Mouse (Mus musculus) kidney, embryonic 15.5 days (tissue): Measurements from ENCODE around the gene Mlc1. TPM values are rescaled to one million over a fixed set of nuclear protein-coding genes. Genes with fewer than 3 reads are reported as not detected.

Source experiments
- ATAC-seq: fragments of 200-750 bp; cut with Nextera tagmentation; replicated peaks from 2 replicates; pipeline ENCODE4 v1.8.0; 2017; ENCODE audit warnings: moderate TSS enrichment; ENCODE audit not compliant: low FRiP score
- H3K27ac ChIP-seq: fragments of 300-500 bp; sonication (generic); 2 replicates; pipeline ENCODE4 v1.5.1; 2015; ENCODE audit warnings: mild to moderate bottlenecking, inconsistent platforms
- H3K27me3 ChIP-seq: fragments of 300-500 bp; sonication (generic); 2 replicates; pipeline ENCODE4 v1.6.1; 2015; ENCODE audit warnings: inconsistent platforms
- H3K36me3 ChIP-seq: fragments of 300-500 bp; sonication (generic); 2 replicates; pipeline ENCODE4 v1.6.1; 2015; ENCODE audit warnings: inconsistent platforms
- H3K4me1 ChIP-seq: fragments of 300-500 bp; sonication (generic); 2 replicates; pipeline ENCODE4 v1.6.1; 2015; ENCODE audit warnings: inconsistent platforms
- H3K4me2 ChIP-seq: fragments of 300-500 bp; sonication (generic); 2 replicates; pipeline ENCODE4 v1.6.1; 2015; ENCODE audit warnings: moderate library complexity, mild to moderate bottlenecking, inconsistent platforms
- H3K4me3 ChIP-seq: fragments of 300-500 bp; sonication (generic); replicated peaks from 2 replicates; pipeline ENCODE4 v1.5.1; 2015; ENCODE audit warnings: mild to moderate bottlenecking, inconsistent platforms
- H3K9ac ChIP-seq: fragments of 300-500 bp; sonication (generic); 2 replicates; pipeline ENCODE4 v1.6.1; 2015; ENCODE audit warnings: mild to moderate bottlenecking, inconsistent platforms
- H3K9me3 ChIP-seq: fragments of 300-500 bp; sonication (generic); replicated peaks from 2 replicates; pipeline ENCODE4 v1.6.1; 2016; ENCODE audit warnings: inconsistent platforms
- WGBS: fragments of 180-500 bp; shearing (Covaris S2); methylation state at CpG from one replicate; pipeline ENCODE4 v1.1.7; 2015; ENCODE audit warnings: mixed read lengths; 5-methylcytosine and 5-hydroxymethylcytosine counted together
- polyA plus RNA-seq: library from polyadenylated mRNA; unstranded; fragments of >200 nt; fragmentation: Nextera tagmentation; extraction: Ambion mirVana; gene quantifications from 2 replicates; pipeline ENCODE4 v1.2.1, GENCODE M21; 2015

The Mlc1 gene
- polyA plus RNA-seq, 1 experiment from 2014 or later = not detected

- no peak overlapping the region for H3K27ac ChIP-seq
These were observed 285 bp upstream of the Mlc1 start for GRCm38 (mm10) chr15:88979138-88979446.

GRCm38 (mm10) chr15:88972300-88972699 lies 6.5 kb downstream of the Mlc1 start:
- Histone ChIP-seq H3K4me1 (no peaks in the 10 kb centered on the region), H3K4me2 (no peak overlapping the region), H3K27ac (no peak overlapping the region), H3K9me3 (no peaks in the 10 kb centered on the region), H3K27me3 (no peaks in the 10 kb centered on the region), H3K9ac (no peak overlapping the region), H3K4me3 (no peak overlapping the region), H3K36me3 (no peaks in the 10 kb centered on the region)
- 88% methylated on average over 4 of the region's 4 CpGs for WGBS
- ATAC-seq = no peak

More at GRCm38 (mm10) chr15:88979138-88979446, 285 bp upstream of the Mlc1 start:
- Histone ChIP-seq H3K9ac (no peak overlapping the region), H3K36me3 (no peaks in the 10 kb centered on the region), H3K9me3 (no peaks in the 10 kb centered on the region), H3K27me3 (no peaks in the 10 kb centered on the region), H3K4me1 (no peaks in the 10 kb centered on the region), H3K4me3 (no peak overlapping the region), H3K4me2 (no peak overlapping the region)
- 72% methylated on average over 3 of the region's 3 CpGs for WGBS
- no peak for ATAC-seq

GRCm38 (mm10) chr15:88964070-88964578 lies 14.7 kb downstream of the Mlc1 start:
- no peaks in the 10 kb centered on the region for H3K36me3 ChIP-seq
- no peak overlapping the region for H3K4me2 ChIP-seq
- no peak overlapping the region for H3K27ac ChIP-seq
- no peak overlapping the region for H3K9ac ChIP-seq
- no peak overlapping the region for H3K4me3 ChIP-seq
- WGBS = 91% methylated on average over 2 of the region's 2 CpGs
- peaks cover 5% of the 10 kb centered on the region for H3K27me3 ChIP-seq
- no peaks in the 10 kb centered on the region for H3K9me3 ChIP-seq
- ATAC-seq = no peak
- no peaks in the 10 kb centered on the region for H3K4me1 ChIP-seq

- Histone ChIP-seq H3K27ac (no peak overlapping the region), H3K4me2 (no peak overlapping the region), H3K27me3 (peaks cover 43% of the 10 kb centered on the region), H3K4me1 (peaks cover 13% of the 10 kb centered on the region), H3K9me3 (no peaks in the 10 kb centered on the region), H3K36me3 (no peaks in the 10 kb centered on the region), H3K4me3 (no peak overlapping the region), H3K9ac (no peak overlapping the region)
- 82% methylated on average over 4 of the region's 4 CpGs for WGBS
- ATAC-seq = no peak
These were observed 21.3 kb downstream of the Mlc1 start for GRCm38 (mm10) chr15:88957522-88957921.

GRCm38 (mm10) chr15:88955342-88955741 lies 23.5 kb downstream of the Mlc1 start:
- H3K27ac ChIP-seq = no peak overlapping the region
- 83% methylated on average over 6 of the region's 6 CpGs for whole genome bisulfite sequencing
- no peak overlapping the region for H3K9ac ChIP-seq
- no peak for ATAC-seq
- H3K36me3 ChIP-seq = no peaks in the 10 kb centered on the region
- H3K9me3 ChIP-seq = no peaks in the 10 kb centered on the region
- peaks cover 43% of the 10 kb centered on the region for H3K27me3 ChIP-seq
- peaks cover 13% of the 10 kb centered on the region for H3K4me1 ChIP-seq
- no peak overlapping the region for H3K4me2 ChIP-seq
- H3K4me3 ChIP-seq = no peak overlapping the region

GRCm38 (mm10) chr15:88954368-88955072 lies 24.3 kb downstream of the Mlc1 start, which contains the start of gene Ttll8:
TSS of gene Ttll8 (minus strand) at chr15:88954418.
- Histone ChIP-seq H3K9me3 (no peaks in the 10 kb centered on the region), H3K4me2 (peak within 1 kb of the TSS; percentile 85), H3K4me1 (peaks cover 13% of the 10 kb centered on the region), H3K27me3 (peaks cover 42% of the 10 kb centered on the region), H3K9ac (peak within 1 kb of the TSS; percentile 26; the same call in 1 of the 2 replicates), H3K4me3 (peak within 1 kb of the TSS; percentile 46), H3K27ac (no peak within 1 kb of the TSS), H3K36me3 (no peaks in the 10 kb centered on the region)
- 4% methylated on average over 53 of the region's 53 CpGs for WGBS
- ATAC-seq = peak; percentile 80; the same call in 1 of the 2 replicates

GRCm38 (mm10) chr15:88951246-88951645 lies 27.6 kb downstream of the Mlc1 start:
- WGBS = 67% methylated on average over 4 of the region's 4 CpGs
- H3K4me2 ChIP-seq = no peak overlapping the region
- ATAC-seq = no peak

GRCm38 (mm10) chr15:88946851-88947250 lies 32.0 kb downstream of the Mlc1 start:
- H3K9me3 ChIP-seq = no peaks in the 10 kb centered on the region
- 39% methylated on average over 6 of the region's 6 CpGs for WGBS
- no peaks in the 10 kb centered on the region for H3K27me3 ChIP-seq
- no peak overlapping the region for H3K4me2 ChIP-seq
- no peak overlapping the region for H3K9ac ChIP-seq
- no peak for ATAC-seq
- no peak overlapping the region for H3K27ac ChIP-seq
- H3K4me1 ChIP-seq = no peaks in the 10 kb centered on the region
- no peak overlapping the region for H3K4me3 ChIP-seq
- H3K36me3 ChIP-seq = no peaks in the 10 kb centered on the region

More at GRCm38 (mm10) chr15:88951246-88951645, 27.6 kb downstream of the Mlc1 start:
- no peak overlapping the region for H3K4me3 ChIP-seq
- H3K36me3 ChIP-seq = no peaks in the 10 kb centered on the region
- no peak overlapping the region for H3K27ac ChIP-seq
- no peaks in the 10 kb centered on the region for H3K9me3 ChIP-seq
- peaks cover 13% of the 10 kb centered on the region for H3K4me1 ChIP-seq
- no peak overlapping the region for H3K9ac ChIP-seq
- H3K27me3 ChIP-seq = peaks cover 34% of the 10 kb centered on the region

- H3K4me2 ChIP-seq = no peak overlapping the region
- no peaks in the 10 kb centered on the region for H3K9me3 ChIP-seq
- 72% methylated on average over 5 of the region's 5 CpGs for WGBS
- no peak for ATAC-seq
- H3K4me3 ChIP-seq = no peak overlapping the region
- H3K27ac ChIP-seq = no peak overlapping the region
- no peak overlapping the region for H3K9ac ChIP-seq
- H3K27me3 ChIP-seq = no peaks in the 10 kb centered on the region
- no peaks in the 10 kb centered on the region for H3K36me3 ChIP-seq
- no peaks in the 10 kb centered on the region for H3K4me1 ChIP-seq
These were observed 34.8 kb downstream of the Mlc1 start for GRCm38 (mm10) chr15:88943896-88944551.

GRCm38 (mm10) chr15:88942783-88943182 lies 36.0 kb downstream of the Mlc1 start:
- Histone ChIP-seq H3K9ac (no peak overlapping the region), H3K36me3 (no peaks in the 10 kb centered on the region), H3K9me3 (no peaks in the 10 kb centered on the region), H3K27ac (no peak overlapping the region), H3K27me3 (no peaks in the 10 kb centered on the region), H3K4me1 (no peaks in the 10 kb centered on the region), H3K4me3 (no peak overlapping the region), H3K4me2 (no peak overlapping the region)
- ATAC-seq = no peak
- WGBS = 73% methylated on average over 5 of the region's 5 CpGs

GRCm38 (mm10) chr15:88937291-88937650 lies 41.5 kb downstream of the Mlc1 start:
- Histone ChIP-seq H3K4me1 (no peaks in the 10 kb centered on the region), H3K27me3 (no peaks in the 10 kb centered on the region), H3K9ac (no peak overlapping the region), H3K36me3 (no peaks in the 10 kb centered on the region), H3K27ac (no peak overlapping the region), H3K4me3 (no peak overlapping the region), H3K4me2 (no peak overlapping the region), H3K9me3 (no peaks in the 10 kb centered on the region)
- no peak for ATAC-seq
- 85% methylated on average over 2 of the region's 2 CpGs for WGBS

- Histone ChIP-seq H3K27ac (no peak overlapping the region), H3K27me3 (no peaks in the 10 kb centered on the region), H3K36me3 (no peaks in the 10 kb centered on the region), H3K9ac (no peak overlapping the region), H3K4me2 (no peak overlapping the region), H3K4me1 (no peaks in the 10 kb centered on the region), H3K9me3 (no peaks in the 10 kb centered on the region), H3K4me3 (no peak overlapping the region)
- WGBS = 70% methylated on average over 6 of the region's 6 CpGs
- ATAC-seq = no peak
These were observed 42.1 kb downstream of the Mlc1 start for GRCm38 (mm10) chr15:88936619-88937290.
